Mouse (Mus musculus): ENCODE data around the gene Limch1. TPM values are rescaled to one million over a fixed set of nuclear protein-coding genes. Genes with fewer than 3 reads are reported as not detected.

Limch1 gene
- polyA plus RNA-seq, 1 experiment: not detected

GRCm38 (mm10) chr5:66953375-66953774 is 207.7 kb downstream of the Limch1 start:
- Histone ChIP-seq H3K4me1 (no peaks in the 10 kb centered on the region), H3K27me3 (replicated peaks) (no peaks in the 10 kb centered on the region)
- no peak for TF ChIP-seq FLI1 (IDR thresholded peaks at IDR 0.05; ENCODE audit: low read length)
- no peak for TF ChIP-seq GATA1 (IDR thresholded peaks at IDR 0.05; ENCODE audit: borderline replicate concordance, low read length)

GRCm38 (mm10) chr5:66953971-66954644 is 208.5 kb downstream of the Limch1 start:
- Histone ChIP-seq H3K4me3 (replicated peaks) (no peak overlapping the region), H3K36me3 (replicated peaks; ENCODE audit: low read length) (no peaks in the 10 kb centered on the region), H3K9me3 (peaks cover 6% of the 10 kb centered on the region; the same call in 1 of the 2 replicates), H3K4me1 (no peaks in the 10 kb centered on the region), H3K27me3 (replicated peaks) (no peaks in the 10 kb centered on the region)
- TF ChIP-seq GATA1 (IDR thresholded peaks at IDR 0.05; ENCODE audit: borderline replicate concordance, low read length) (no peak), FLI1 (IDR thresholded peaks at IDR 0.05; ENCODE audit: low read length) (no peak)

More at GRCm38 (mm10) chr5:66953375-66953774, 207.7 kb downstream of the Limch1 start:
- Histone ChIP-seq H3K36me3 (replicated peaks; ENCODE audit: low read length) (no peaks in the 10 kb centered on the region), H3K4me3 (replicated peaks) (no peak overlapping the region), H3K9me3 (peaks cover 6% of the 10 kb centered on the region; the same call in 1 of the 2 replicates)

- Histone ChIP-seq H3K9me3 (peaks cover 10% of the 10 kb centered on the region; the same call in 1 of the 2 replicates), H3K4me3 (replicated peaks) (no peak overlapping the region), H3K36me3 (replicated peaks; ENCODE audit: low read length) (no peaks in the 10 kb centered on the region), H3K4me1 (no peaks in the 10 kb centered on the region), H3K27me3 (replicated peaks) (no peaks in the 10 kb centered on the region)
- TF ChIP-seq GATA1 (IDR thresholded peaks at IDR 0.05; ENCODE audit: borderline replicate concordance, low read length): no peak
- TF ChIP-seq FLI1 (IDR thresholded peaks at IDR 0.05; ENCODE audit: low read length): no peak
Measured at GRCm38 (mm10) chr5:66955245-66955644, 209.6 kb downstream of the Limch1 start.

GRCm38 (mm10) chr5:66957656-66958055 is 212.0 kb downstream of the Limch1 start:
- Histone ChIP-seq H3K27me3 (replicated peaks) (no peaks in the 10 kb centered on the region), H3K36me3 (replicated peaks; ENCODE audit: low read length) (no peaks in the 10 kb centered on the region), H3K9me3 (peaks cover 13% of the 10 kb centered on the region), H3K4me3 (replicated peaks) (no peak overlapping the region), H3K4me1 (no peaks in the 10 kb centered on the region)
- TF ChIP-seq FLI1 (IDR thresholded peaks at IDR 0.05; ENCODE audit: low read length): no peak
- no peak for TF ChIP-seq GATA1 (IDR thresholded peaks at IDR 0.05; ENCODE audit: borderline replicate concordance, low read length)

- Histone ChIP-seq H3K27me3 (replicated peaks) (no peaks in the 10 kb centered on the region), H3K4me1 (no peaks in the 10 kb centered on the region), H3K9me3 (peaks cover 10% of the 10 kb centered on the region), H3K4me3 (replicated peaks) (no peak overlapping the region), H3K36me3 (replicated peaks; ENCODE audit: low read length) (no peaks in the 10 kb centered on the region)
- TF ChIP-seq GATA1 (IDR thresholded peaks at IDR 0.05; ENCODE audit: borderline replicate concordance, low read length) (no peak), FLI1 (IDR thresholded peaks at IDR 0.05; ENCODE audit: low read length) (no peak)
Measured at GRCm38 (mm10) chr5:66958118-66958517, 212.5 kb downstream of the Limch1 start.

- Histone ChIP-seq H3K36me3 (replicated peaks; ENCODE audit: low read length) (no peaks in the 10 kb centered on the region), H3K27me3 (replicated peaks) (no peaks in the 10 kb centered on the region), H3K4me1 (no peaks in the 10 kb centered on the region), H3K4me3 (replicated peaks) (no peak overlapping the region), H3K9me3 (peaks cover 10% of the 10 kb centered on the region)
- no peak for TF ChIP-seq FLI1 (IDR thresholded peaks at IDR 0.05; ENCODE audit: low read length)
- TF ChIP-seq GATA1 (IDR thresholded peaks at IDR 0.05; ENCODE audit: borderline replicate concordance, low read length): no peak
Measured at GRCm38 (mm10) chr5:66959968-66960367, 214.3 kb downstream of the Limch1 start.

- Histone ChIP-seq H3K27me3 (replicated peaks) (no peaks in the 10 kb centered on the region), H3K4me1 (no peaks in the 10 kb centered on the region), H3K36me3 (replicated peaks; ENCODE audit: low read length) (no peaks in the 10 kb centered on the region), H3K4me3 (replicated peaks) (no peak overlapping the region), H3K9me3 (peaks cover 4% of the 10 kb centered on the region)
- no peak for TF ChIP-seq GATA1 (IDR thresholded peaks at IDR 0.05; ENCODE audit: borderline replicate concordance, low read length)
- no peak for TF ChIP-seq FLI1 (IDR thresholded peaks at IDR 0.05; ENCODE audit: low read length)
Measured at GRCm38 (mm10) chr5:66965442-66965841, 219.8 kb downstream of the Limch1 start.

- Histone ChIP-seq H3K9me3 (no peaks in the 10 kb centered on the region), H3K4me3 (replicated peaks) (no peak overlapping the region), H3K36me3 (replicated peaks; ENCODE audit: low read length) (no peaks in the 10 kb centered on the region), H3K4me1 (no peaks in the 10 kb centered on the region), H3K27me3 (replicated peaks) (no peaks in the 10 kb centered on the region)
- TF ChIP-seq GATA1 (IDR thresholded peaks at IDR 0.05; ENCODE audit: borderline replicate concordance, low read length) (no peak), FLI1 (IDR thresholded peaks at IDR 0.05; ENCODE audit: low read length) (no peak)
Measured at GRCm38 (mm10) chr5:66967147-66967546, 221.5 kb downstream of the Limch1 start.

- H3K4me1 ChIP-seq: no peaks in the 10 kb centered on the region
- no peaks in the 10 kb centered on the region for H3K36me3 ChIP-seq (replicated peaks; ENCODE audit: low read length)
- H3K27me3 ChIP-seq (replicated peaks): no peaks in the 10 kb centered on the region
- H3K4me3 ChIP-seq (replicated peaks): no peak overlapping the region
- TF ChIP-seq FLI1 (IDR thresholded peaks at IDR 0.05; ENCODE audit: low read length): no peak
- TF ChIP-seq GATA1 (IDR thresholded peaks at IDR 0.05; ENCODE audit: borderline replicate concordance, low read length): no peak
- H3K9me3 ChIP-seq: no peaks in the 10 kb centered on the region
Measured at GRCm38 (mm10) chr5:66967646-66968045, 222.0 kb downstream of the Limch1 start.

GRCm38 (mm10) chr5:66968059-66968833 is 222.6 kb downstream of the Limch1 start:
- Histone ChIP-seq H3K4me3 (replicated peaks) (no peak overlapping the region), H3K27me3 (replicated peaks) (no peaks in the 10 kb centered on the region), H3K9me3 (no peaks in the 10 kb centered on the region), H3K36me3 (replicated peaks; ENCODE audit: low read length) (no peaks in the 10 kb centered on the region), H3K4me1 (no peaks in the 10 kb centered on the region)
- TF ChIP-seq GATA1 (IDR thresholded peaks at IDR 0.05; ENCODE audit: borderline replicate concordance, low read length): no peak
- no peak for TF ChIP-seq FLI1 (IDR thresholded peaks at IDR 0.05; ENCODE audit: low read length)
